Mouse (Mus musculus) urinary bladder, postnatal 14 days (tissue): ENCODE data around the gene Adk.

Source experiments
- DNase-seq: peaks from one replicate; pipeline ENCODE4 v3.0.0; 2021; ENCODE audit warnings: low spot score

The Adk gene

DNA sequence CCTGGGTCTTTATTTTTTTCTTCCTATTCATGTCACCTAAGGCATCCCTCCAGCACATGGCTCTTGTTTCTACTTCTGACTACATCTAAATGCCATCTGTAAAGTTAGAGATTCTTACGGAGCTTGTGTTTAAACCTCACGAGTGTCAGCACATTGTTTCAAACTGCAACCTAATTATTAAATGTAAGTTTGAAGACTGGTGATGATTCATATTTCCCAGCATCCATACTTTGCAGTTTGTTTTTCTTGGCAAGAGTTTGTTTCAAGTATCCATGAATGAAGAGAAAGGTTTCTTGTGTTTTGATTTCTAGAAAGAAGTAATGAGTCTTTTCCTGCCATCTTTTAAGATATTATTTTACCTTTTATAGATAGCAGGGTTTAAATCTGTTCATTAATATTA, 299.3 kb downstream of the Adk start:
- DNase-seq = no peak

DNA sequence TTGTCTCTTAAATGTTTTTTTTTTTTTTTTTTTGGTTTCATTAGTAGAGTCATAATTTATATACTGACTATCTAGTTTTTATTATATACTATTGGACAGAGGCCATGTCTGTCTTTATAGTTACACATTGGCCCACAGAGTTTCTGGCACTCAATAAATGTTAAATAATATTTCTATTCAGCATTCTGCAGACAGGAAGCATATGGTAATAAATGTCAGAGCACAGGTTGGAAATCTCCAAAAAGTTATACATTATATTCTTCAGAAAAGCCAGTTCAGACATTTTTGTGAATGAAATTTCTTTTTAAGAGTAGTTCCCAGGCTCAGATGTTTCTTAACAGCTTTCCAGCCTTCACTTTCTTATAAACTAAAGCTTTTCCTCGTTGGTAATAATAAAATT, 303.9 kb downstream of the Adk start:
- no peak for DNase-seq

DNA sequence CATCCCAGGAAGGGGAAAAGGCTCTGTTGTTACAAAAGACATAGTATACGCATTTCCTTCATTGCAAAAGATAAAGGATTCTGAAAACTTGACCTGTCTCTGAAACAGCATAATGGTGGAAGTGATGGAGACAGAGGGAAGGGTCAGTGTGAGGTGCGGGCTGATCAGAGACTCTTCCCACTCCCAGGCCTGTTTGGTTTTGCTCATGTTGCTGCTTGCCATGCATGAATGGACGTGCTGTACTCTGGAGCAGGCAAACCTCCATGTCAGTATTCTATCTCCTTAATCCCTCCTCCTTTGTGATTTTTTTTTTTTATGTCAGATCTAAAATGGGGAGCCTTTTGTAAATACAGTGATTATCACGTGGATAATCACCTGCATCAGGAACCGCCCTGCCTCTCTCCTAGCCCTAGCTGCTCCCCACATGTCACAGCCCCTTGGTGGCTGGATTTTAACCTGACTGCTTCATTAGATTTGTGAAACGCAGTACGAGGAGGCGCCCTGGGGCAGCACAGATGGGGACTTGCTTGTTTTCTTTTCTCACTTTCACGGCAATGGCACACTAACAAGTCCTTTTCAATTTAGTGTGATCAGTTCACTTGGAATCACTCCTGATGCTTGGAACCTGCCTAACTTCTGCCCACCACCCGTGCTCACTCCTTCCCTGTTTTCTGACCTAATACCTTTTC, 307.0 kb downstream of the Adk start:
- DNase-seq = no peak

DNA sequence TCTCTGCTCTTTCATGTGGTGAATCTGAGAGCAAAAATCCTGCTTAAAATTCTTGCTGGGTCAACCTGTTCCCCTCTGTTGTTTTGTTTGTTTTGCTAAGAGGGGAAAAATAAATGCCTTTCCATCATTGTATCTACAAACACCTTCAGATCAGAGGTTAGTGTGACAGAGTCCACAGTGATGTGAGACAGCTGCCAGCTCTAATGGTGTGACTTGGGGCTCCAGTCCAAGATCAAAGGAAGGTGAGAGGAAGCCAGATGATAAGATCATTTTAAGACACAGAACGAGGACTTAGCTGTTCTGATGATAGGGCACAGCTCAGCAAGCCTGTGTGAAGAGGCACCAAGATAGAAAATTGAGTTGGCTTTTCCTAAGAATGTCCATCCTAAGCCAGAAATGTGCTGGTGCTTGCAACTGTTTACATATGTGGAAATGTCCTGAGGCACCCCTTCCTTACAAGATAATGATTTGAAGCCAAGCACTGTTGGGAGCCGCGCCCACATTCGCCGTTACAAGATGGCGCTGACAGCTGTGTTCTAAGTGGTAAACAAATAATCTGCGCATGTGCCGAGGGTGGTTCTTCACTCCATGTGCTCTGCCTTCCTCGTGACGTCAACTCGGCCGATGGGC, 307.6 kb downstream of the Adk start:
- no peak for DNase-seq

DNA sequence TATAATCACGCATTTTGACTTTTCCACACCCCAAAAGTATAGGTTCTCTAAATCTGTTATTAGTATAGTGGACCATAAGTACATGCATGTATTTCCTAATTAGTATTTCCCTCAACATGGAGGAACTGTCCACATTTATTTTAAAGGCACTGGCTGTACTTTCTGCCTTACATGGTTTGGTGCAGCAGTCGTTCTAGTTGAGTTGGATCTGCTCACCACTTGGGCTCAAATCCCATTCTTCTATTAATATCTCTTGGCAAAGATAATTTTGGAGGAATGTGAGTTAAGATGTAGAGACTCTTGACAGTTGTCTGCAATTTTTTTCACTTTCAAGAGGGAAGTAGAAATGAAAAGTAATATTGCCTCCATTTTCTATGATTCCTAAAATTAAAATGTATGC, 314.7 kb downstream of the Adk start:
- no peak for DNase-seq

DNA sequence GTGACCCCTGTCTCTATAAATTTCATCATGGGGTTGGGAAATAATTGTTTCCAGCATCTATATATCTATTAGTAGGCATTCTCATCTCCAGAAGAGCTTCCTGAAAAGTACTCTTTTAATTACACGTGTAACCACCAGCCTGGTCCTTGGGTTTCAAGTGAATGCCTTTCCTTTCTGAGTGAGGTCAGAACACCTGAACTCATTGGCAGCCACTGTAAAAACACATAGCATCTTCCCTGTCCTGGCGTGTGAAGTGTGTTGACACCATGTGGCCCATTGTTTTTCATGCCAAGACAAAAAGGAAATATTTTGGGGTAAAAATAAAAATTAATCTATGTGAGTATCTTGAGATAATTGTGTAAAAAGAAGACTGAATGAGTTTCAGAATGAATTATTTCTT, 316.2 kb downstream of the Adk start:
- no peak for DNase-seq

DNA sequence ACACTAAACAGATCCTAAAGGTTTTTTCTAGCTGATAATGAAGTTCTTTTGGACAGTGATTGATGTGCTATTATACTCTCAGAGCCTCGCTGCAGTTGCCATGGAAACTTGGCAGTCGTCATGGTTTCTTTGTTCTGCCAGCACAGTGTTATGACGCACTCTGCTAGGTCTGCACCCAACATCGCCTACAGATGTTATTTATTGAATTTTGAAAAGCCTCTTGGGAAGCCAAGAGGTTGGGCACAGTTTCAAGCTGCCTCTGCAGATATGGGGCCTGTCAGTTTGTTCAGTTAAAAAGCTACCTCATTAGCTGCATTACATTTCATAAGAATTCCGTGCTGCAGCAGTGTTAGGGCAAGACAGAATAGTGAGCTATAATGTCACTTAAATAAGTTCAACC, 316.8 kb downstream of the Adk start:
- DNase-seq = peak; percentile 70

DNA sequence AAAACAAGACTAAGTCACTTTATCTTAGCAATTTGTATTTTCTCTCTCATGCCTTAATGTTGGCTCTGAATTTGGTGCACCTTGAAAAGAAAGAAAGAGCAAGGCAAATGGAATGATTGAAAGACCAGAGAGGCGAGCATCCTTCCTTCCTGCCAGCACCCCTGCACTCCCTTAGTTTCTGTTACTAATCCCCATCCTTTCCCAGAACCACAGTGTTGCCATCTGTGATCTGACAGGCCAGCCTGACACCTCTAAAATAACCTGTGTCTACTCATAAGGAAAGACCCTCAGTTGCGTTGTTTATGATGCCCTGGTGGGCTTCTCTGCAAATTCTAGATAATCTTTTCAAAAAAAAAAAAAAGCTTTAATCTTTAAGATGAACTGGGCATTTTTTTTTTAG, 319.6 kb downstream of the Adk start:
- no peak for DNase-seq

DNA sequence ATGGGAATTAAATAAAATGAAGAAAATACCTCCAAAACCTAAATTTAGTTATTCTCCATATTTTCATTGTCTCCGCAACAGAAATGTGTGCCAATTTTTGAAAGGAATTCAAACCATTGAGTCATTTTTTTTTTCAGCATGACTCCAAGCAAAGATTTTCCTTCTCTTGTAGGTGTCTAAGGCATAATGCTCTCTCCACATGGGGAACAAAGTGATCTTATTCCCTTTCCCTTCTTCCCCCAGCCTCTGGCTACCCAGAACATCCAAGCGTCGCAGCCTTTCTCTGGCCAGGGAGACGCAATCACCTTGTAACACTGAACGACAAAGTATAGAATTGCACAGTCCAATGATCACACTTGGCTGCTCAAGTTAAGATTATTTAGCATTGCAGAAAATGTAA, 320.3 kb downstream of the Adk start:
- DNase-seq = no peak

DNA sequence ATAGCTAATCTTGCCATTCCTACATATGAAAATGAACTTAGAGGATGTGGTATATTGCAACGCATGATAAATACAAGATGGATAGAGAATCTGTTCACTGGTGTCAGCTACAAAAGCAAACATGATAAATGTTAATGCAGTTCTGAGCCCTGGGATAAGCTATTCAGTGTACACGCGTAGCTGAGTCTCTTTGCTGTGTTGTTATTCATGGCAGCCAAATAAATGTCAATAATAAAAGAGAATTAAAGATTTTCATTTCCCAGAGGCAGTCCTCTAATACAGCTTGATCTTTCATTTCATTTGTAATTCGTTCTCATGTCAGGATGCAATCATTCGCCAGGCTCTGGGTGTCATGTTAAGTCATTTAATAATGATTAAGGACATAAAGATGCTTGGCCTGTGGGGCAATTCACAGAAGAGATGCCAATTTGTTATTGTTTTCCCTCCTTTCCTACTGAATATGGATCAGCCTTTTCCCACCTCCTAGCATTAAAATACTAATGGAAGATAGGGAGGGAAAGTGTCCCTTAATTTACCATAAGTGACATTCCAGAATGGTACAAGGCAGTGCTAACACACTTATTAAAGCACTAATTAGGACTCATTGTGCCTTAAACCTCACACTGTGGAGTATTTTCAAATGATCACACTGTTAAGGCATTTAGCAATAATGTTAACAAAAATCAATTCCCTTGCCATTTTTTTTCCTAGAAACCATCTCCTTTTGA, 331.5 kb downstream of the Adk start:
- DNase-seq = no peak

DNA sequence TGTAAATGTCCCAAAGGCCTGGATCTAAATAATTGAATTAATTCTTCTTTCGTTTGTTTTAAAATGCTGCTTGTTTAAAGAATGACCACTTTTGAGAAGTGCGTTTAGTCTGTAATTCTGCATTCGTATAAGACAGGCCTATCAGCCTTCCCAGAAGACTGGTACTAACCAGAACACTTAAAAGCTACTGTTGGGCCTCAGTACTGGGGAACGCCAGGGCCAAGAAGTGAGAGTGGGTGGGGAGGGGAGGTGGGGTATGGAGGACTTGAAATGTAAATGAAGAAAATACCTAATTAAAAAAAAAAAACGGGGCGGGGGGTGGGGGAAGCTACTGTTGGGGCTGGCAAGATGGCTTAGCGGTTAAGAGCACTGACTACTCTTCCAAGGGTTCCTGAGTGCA, 347.1 kb downstream of the Adk start:
- no peak for DNase-seq

DNA sequence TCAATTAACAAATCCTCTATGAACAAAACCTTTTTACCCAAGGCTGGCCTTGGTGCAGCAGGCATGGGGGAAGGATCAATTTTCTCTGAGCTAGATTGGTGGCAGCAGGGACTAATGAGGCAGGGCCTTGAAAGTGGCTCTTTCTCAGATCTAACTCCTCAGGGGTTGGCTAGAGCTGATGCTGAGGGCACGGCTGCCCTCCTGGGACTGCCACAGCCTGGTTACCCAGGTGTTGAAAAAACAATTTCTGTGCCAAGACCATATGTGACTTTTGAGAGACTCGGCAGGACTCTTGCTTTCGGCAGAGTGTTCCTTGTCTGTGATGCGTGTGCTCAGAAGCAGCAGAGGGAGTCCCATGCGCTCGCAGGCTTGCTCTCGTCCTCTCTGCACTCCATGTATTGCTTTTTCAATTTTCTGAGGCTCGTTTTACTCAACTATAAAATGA, 349.8 kb downstream of the Adk start:
- no peak for DNase-seq

DNA sequence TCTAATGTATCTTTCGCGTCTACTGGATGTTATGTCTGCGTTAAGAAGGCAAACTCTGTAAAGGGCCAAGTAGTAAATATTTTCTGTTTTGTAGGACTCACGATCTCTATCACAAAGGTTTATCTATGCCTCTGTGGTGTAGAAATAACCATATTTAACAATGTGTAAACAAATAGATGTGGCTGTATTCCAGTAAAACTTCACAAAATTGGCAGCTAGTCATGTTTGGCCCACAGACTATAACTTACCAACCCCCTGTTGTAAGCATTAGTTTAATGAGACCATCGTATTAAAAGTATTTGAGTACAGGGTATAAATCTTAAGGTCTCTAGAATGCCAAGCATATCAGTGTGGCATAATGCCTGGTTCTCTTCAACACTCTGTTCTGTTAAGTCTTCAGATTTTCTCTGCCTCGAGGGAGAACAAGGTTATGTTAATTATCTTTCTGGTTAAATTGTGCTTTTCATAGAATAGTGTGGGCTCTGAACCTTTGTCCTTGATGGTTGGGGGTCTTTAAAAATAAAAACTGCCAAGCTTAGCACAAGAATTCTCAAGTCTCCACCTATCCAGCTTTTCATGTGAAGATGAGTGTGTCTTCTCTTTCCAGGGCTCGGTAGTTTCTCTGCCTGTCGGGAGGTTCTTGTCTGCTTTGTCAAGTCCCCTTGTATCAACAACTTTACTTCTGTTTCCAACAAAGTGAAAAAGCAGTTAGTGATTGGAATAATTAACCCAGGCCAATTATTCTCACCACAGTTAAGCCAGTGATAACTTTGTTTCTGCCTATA, 350.4 kb downstream of the Adk start:
- DNase-seq = no peak

DNA sequence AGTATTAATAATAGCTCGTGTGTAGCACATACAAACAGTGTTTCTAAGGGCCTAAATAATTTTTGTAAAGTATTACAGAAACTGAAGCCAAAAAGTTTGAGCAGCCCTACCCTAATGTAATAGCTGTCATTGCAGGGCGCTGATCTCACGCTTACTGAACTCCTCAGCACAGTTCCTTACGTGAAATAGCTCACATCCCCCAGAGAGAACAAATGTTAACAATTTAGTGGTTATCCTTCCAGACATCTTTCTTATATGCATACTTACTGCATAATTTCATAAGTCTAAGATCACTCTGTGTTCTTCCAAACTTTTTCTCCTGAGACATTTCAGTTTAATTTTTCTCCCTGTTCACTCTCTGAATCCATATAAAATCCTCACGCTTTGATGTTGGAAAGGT, 354.6 kb downstream of the Adk start:
- DNase-seq = no peak

DNA sequence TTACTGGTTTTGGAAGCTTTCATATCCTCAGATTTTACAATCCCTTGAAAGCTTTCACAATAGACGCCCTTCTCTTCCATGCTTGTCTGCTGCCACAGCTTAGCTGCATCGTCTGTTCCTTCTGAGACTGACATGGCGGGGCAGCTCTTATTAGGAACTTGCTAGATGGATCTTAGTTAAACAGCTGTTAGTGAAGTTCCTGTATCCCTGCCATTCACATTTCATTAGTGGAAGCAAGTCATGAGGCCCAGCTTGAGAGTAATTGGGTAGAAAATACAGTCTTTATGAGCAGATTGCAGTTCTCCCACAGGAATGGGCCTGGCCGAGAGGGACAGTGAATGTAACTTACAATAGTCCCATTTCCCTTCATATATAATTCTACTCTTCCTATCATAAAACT, 356.5 kb downstream of the Adk start:
- no peak for DNase-seq

DNA sequence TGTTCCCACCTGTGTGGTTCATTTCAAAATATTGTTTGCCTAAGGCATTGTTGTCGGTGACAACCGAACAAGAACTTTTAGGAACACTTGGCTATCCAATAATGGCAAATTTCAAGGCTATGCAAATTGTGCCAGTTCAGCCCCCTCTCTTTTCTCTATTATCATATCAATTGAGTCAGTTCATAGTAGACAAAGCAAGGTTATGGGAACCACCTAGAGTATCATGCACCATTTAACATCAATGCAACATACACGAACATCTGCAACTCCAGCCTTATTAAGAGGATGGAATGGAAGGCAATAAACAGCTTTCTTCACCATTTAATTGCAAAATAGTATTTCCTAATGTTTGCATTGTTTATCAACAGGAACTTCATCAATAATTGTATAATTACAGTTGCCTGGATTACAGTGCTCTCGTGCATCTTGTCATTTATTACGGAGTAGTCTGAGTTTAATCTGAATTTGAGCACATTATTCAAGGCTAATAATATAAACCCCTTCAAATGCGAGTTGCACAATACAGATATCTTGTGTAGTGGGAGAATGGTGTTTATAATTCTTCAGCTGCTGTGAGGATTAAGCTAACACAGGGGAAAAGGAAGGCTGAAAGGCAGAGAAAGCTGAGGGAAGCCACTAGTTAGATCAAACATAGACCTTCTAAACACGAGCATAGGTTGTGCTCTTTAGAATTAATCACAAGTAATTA, 358.5 kb downstream of the Adk start:
- DNase-seq = no peak

DNA sequence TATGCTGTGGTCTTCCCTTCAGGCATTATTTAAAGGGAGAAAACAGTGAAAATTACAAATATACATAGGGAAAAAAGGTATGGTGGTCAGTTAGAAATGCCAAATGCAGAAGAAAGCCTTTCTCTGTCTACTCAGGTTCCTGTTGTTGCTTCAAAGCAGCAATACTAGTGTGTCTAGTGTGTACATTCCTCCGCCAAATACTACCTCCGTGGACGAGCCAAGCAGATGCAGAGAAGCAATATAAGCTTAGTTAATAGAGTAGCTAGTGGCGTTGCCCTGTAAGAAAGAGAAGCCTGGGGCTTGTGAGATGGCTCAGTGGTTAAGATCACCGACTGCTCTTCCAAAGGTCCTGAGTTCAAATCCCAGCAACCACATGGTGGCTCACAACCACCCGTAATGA, 359.1 kb downstream of the Adk start:
- DNase-seq = no peak

DNA sequence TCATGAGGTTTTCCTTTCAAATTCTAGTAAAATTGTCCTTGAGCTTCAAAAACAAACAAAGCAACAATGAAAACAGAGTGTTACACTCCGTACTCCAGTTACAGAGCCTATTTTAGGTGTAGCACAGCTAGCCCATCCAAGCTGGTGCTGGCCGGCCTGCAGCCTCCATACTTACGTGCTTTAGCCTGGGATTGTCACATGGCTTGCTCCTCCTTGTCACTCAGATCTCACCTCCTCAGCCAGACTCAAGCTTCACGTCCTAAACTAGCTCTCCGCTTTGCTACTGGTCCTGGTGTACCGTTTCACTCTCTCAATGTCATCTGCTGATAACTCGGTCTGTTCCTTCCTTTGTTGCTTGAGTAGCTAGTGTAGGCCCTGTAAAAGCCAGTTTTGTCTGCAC, 366.0 kb downstream of the Adk start:
- DNase-seq = no peak

DNA sequence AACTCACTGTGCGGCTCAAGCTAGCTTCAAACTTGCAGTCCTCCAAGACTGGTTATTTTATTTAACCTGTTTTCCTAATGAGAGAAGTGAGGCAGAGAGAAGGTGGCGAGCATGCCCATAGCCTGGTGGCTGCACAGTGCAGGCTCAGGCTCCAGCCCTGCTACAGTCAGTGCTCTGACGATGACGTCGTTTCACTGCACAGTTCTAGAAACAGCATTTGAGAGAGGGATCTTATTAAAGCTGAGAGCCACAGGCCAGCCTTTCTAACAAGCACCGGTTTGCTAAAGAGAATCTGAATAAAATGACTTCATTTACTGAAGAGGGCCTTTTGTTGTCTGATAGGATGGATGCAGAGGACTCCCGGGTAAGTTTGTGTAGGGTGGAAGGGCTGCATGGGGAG, 375.0 kb downstream of the Adk start:
- no peak for DNase-seq

DNA sequence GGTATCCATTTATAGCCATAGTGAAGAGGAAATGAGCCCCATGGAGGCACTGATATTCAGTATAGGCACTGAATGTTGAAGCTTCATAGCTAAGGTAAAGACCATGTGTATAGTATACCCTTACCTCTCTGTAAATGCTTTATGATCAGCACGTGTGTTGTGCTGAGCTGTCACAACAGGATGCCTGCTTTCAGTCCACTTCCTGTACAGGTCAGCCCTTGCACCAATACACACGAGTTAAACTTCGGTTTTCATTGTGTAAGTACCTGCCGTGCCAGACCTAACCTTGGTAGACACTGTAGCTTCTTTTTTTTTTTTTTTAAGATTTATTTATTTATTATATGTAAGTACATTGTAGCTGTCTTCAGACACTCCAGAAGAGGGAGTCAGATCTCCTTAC, 381.0 kb downstream of the Adk start:
- no peak for DNase-seq

DNA sequence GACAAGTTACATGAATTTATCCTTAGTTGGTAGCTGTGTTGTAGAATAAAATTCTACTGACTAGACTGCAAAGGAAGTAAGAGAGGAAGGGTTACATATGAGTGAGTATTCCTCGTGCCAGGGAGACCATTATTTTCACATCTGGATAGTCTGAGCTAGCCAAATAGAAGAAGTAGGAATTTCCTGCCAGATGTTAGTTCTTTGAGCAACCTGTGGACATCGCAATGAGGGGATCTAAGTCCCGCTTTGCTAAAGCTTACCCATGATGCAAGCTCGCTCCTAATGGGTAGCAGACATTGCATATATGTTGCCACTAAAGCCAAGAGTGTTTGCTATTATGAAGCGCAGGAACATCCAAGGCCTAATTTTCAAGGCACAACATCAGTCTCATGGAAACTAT, 381.6 kb downstream of the Adk start:
- DNase-seq = no peak

DNA sequence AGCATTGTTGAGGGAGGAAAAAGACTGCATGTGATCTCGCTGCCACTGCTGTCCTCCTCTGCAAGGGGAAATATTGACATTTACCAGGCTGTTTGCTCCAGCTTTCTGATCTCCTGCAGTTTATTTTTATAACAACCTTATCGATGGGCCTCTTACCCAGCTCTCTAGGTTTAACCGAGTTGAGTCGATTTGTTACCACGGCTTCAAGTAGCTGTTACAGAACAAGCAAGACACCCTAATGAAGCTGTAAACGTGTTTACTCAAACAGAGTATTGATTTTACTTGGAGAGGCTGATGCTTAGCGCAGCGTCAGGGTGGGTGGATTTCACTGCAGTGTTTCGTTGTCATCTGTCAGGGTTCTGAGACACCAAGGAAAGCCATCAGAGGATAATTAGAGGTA, 382.3 kb downstream of the Adk start:
- DNase-seq = no peak
